Mouse (Mus musculus) retina, adult 2 months (tissue): ENCODE results near the gene P4hb.
A peak's percentile ranks its signal among the peaks of the same experiment; 100 is the strongest.

ENCODE experiments used
- DNase-seq: peaks from one replicate; pipeline ENCODE4 v3.0.0-alpha.2; 2012; ENCODE audit warnings: low read depth, low spot score

Gene P4hb

GRCm38 (mm10) chr11:120572752-120573584 is at the start of gene P4hb:
Gene P4hb, minus strand, starts transcription at chr11:120573253.
- DNase-seq, result peak; percentile 97

DNA sequence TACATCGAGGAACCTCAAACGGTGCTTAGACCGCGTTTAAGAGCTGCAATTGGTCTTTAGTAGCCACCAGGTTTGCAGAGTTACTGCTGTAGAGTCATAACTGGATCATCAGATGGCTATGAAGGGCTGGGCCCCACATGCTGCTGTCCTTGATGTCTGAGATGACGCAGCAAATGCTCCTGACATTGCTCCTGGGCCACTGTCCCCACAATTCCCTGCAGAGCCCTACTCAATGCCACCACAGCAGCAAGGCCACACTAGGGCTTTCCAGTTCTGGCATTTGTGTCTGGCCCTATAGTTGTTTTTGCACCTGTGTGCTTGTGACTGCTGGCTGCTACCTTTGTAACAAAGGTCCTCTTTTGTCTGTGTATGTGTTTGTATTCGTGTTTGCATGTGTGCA is 49.8 kb upstream of the P4hb start:
- no peak for DNase-seq

- DNase-seq, result no peak
These were observed 47.1 kb upstream of the P4hb start for GRCm38 (mm10) chr11:120620195-120620594.

- no peak for DNase-seq
These were observed 45.8 kb upstream of the P4hb start for GRCm38 (mm10) chr11:120618619-120619535.

- peak; percentile 73 for DNase-seq
These were observed 44.6 kb upstream of the P4hb start, which contains the start of gene Pcyt2 for GRCm38 (mm10) chr11:120617519-120618112. Gene Pcyt2, minus strand, starts transcription at chr11:120617936.

DNA sequence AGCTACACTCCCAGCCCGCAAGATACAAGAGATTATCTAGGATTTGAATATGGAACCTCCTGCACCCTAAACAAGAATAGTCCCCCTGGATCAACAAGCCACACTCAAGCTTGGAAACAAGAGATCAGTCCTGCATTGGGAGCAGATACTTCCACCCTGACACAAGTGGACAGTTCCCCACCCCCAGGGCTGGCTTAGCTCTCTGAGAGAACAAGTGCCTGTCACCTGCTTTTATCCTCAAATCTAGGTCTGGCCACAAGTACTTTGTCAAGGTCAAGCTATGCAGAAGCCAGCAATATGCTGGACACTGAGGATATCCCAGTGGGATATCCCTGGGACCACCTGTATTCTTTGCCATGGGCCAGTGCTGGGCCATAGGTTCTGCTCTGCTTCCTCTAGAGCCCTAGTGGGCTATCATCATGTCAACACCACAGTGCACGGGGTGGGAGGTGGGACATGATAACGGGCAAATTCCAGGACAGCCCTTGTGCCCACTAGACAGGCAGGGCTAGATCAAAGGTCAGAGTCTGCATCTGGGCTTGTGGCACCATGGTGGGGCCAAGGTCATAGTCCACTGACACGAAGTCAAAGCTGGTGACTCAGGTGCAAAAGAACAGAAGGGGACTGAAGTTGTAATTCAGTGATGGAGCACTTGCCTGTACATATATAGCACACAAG is 43.7 kb upstream of the P4hb start:
- no peak for DNase-seq

DNA sequence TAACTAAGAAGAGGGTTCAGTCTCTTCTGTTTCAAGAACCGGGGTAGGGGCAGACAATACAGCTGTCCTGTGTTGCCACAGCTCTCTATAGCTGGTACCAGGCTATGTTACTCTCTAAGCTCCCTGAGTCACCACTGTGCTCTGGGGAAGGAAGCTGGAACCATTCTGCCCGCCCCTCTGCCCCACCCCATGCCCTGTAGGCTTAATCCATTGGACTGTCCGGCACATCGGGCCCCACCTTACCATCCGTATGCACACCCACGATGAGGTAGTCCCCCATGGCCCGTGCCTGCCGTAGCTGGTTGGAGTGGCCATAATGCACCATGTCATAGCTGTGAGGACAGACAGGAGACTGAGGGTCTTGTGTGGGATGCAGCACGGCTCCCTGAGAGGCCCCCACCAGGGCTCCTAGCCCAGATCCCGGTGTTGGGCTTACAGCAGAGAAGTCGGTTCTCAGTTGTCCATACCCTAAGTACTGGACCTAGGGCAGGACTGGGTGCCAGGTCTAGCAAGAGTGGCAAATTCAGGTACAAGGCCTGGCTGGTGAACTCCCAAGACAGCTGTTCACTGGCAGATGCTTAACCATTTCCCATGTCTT is 42.7 kb upstream of the P4hb start:
- no peak for DNase-seq

GRCm38 (mm10) chr11:120615167-120615566 is 42.1 kb upstream of the P4hb start:
- DNase-seq, result no peak

GRCm38 (mm10) chr11:120613976-120614375 is 40.9 kb upstream of the P4hb start:
- no peak for DNase-seq

DNA sequence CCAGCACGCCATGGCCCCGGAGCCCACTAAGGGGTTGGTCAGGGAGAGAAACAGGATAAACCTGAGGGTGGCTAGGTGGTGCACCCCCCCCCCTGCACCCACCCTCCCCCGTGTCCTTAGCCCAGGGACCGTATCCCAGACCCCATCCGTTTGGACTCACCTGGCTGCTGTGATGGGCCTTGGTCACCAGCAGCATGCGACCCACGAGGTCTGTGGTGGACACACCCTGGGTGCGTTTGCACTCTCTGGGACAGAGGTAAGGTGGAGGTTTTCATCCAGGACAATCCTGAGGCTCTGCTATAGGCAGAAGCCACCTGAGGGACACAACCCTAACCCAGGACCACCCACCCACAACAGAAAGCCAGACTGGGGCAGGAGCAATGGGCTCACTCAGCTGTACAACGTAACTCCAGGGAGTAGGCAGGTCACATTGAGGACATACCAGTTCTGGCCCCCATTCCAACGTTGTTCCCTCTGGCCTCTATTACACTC is 40.5 kb upstream of the P4hb start:
- DNase-seq, result no peak

GRCm38 (mm10) chr11:120612763-120613162 is 39.7 kb upstream of the P4hb start:
- no peak for DNase-seq

GRCm38 (mm10) chr11:120610477-120611046 is 37.5 kb upstream of the P4hb start:
- DNase-seq, result no peak

GRCm38 (mm10) chr11:120609250-120609649 is 36.2 kb upstream of the P4hb start:
- DNase-seq, result no peak

DNA sequence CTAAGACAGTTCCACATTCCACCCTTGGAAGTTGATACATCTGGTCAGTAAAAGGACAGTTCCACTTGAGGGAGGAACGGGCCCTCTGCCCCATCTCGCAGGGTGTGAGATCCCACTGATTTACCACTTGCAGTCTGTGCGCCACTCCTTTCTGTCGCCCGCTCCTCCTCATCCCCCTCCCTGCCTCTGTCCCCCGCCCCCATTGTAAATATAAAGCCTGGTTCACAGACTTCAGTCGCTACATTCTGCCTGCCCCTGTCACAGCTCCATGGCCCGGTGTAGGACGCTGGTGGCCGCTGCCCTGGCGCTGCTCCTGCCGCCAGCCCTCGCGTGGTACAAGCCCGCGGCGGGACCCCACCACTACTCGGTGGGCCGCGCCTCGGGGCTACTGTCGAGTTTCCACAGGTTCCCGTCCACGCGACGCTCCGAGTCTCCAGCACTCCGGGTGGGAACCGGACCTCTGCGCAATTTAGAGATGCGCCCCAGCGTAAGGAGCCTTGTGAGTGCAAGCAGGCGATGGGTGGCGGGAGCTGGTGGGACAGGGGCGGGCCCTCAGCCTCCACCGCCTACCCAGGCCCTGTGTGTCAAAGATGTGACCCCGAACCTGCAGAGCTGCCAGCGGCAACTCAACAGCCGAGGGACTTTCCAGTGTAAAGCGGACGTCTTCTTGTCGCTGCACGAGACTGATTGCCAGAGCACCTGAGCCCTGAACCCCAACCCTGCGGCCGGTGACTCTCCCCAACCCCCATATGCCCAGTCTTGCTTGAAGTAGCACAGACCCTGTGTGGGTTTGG is 35.4 kb upstream of the P4hb start, which contains the start of gene Npb:
Npb (plus strand) TSS at position 237 of the 794 bp plus-strand sequence.
- DNase-seq, result no peak

DNA sequence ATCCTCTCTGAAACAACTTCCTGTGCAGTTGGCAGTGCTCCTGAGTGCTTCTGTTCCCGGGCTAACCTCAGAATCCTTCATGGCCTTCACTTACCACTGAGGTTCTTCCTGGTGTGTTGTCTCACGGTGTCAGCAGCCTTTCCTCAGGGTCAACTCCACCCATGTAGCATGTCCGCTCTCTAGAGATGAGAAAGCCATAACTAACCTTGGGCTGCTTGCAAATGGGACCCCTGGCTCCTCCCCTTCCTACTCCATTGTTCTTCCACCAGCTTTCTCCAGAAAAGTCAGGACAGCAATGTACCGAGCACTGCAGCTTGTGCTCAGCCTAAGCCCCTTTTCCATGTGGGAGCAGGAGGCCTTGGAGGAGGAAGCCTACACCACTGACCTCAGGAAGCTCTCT is 33.7 kb upstream of the P4hb start:
- DNase-seq, result no peak

- no peak for DNase-seq
These were observed 32.6 kb upstream of the P4hb start for GRCm38 (mm10) chr11:120605667-120606066.

GRCm38 (mm10) chr11:120603545-120603944 is 30.5 kb upstream of the P4hb start:
- DNase-seq, result no peak

DNA sequence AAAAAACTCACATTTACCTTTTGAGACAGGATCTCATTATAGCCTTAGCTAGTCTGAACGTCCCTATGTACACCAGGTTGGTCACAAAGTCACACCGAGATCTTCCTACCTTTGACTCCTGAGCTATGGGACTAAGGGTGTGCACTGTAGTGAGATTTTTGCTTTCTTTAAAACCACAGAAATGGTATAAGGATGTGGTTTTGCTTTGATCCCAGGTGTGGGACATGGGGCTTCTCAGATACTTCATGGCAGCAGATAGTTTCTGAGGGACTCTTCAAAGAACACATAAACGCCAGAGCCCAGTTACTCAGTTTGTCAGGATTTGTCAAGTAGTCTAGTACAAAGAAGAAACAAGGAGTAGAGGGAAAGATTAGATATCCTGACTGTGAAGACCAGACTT is 27.7 kb upstream of the P4hb start:
- no peak for DNase-seq

DNA sequence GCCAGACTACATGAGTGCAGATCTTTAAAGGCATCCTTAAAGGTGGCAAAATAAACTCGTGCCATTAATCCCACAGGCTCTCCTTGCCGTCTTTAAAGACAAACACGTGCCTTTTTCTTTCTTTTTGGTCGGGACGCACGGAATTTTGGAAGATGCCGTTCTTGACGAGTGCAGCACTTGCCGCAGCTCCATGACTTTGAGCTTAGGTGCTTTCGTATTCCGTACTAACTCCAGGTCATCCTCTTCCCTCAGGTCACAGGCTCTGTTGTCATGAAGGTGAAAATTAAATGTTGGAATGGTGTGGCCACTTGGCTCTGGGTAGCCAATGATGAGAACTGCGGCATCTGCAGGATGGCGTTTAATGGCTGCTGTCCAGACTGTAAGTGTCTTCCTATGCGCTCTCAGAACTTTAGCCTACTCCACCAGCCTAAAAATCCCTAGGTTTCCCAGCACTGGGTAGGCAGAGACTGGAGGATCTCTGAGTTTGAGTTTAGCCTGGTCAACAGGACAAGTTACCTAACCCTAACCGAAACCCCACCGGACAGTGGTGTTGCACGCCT is 26.0 kb upstream of the P4hb start:
- DNase-seq, result no peak
